Comparison of ENCODE assay signal across 21 mouse cellular contexts in the genomic region with DNA sequence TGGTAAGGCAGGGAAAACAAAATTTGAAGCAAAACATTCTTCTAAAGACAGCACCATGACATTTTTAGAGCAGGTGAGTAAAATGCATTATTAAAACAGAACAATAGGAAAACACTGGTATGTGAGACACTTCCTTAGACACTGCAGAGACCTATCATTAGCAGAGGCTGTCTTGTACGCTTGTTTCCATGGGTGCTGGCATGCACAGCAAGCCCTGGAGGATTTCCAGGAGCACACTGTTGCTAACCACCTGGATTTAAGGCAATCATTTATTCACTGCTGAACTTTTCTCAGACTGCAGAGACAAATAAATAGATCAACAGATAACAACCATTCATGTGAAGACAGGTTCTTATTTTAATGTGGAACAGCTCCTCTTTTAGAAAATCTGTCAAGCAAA.
DNase-seq lines count a peak whose midpoint lies in the region; ATAC-seq and TF ChIP-seq lines count a peak whose summit lies in the region.
"Had no signal": no experiment of that assay in that cellular context is flagged by ENCODE, and none has a peak within 500 bp of the region (broad histone marks: within the 10 kb centered on the region; RNA-seq: fewer than 3 reads in every experiment).

No protein-coding gene starts in this region.

- WGBS in limb, embryonic 14.5 days: 55% methylated on average over 1 of the region's 1 CpGs
- WGBS in limb, embryonic 10.5 days: 78% methylated on average over 1 of the region's 1 CpGs
- WGBS in embryonic facial prominence, embryonic 14.5 days: 32% methylated on average over 1 of the region's 1 CpGs
- WGBS in hindbrain, embryonic 14.5 days: 47% methylated on average over 1 of the region's 1 CpGs

- H3K27ac ChIP-seq in limb, embryonic 14.5 days (replicated peaks; ENCODE audit: low read depth, low read length): no peak overlapping the region
- no peak overlapping the region for H3K27ac ChIP-seq in limb, embryonic 10.5 days
- H3K27ac ChIP-seq in embryonic facial prominence, embryonic 14.5 days (replicated peaks; ENCODE audit: low read depth, low read length): no peak overlapping the region
- no peak overlapping the region for H3K27ac ChIP-seq in hindbrain, embryonic 14.5 days
- H3K27ac ChIP-seq: embryonic facial prominence, embryonic 15.5 days; gastrocnemius, adult 2 months; hindbrain, embryonic 12.5 days; intestine, embryonic 15.5 days had no signal

- no peak overlapping the region for H3K4me2 ChIP-seq in limb, embryonic 14.5 days (replicated peaks; ENCODE audit: low read depth, low read length, severe bottlenecking)
- no peak overlapping the region for H3K4me2 ChIP-seq in embryonic facial prominence, embryonic 14.5 days (ENCODE audit: low read depth, low read length)
- no peak overlapping the region for H3K4me2 ChIP-seq in hindbrain, embryonic 14.5 days (replicated peaks)
- H3K4me2 ChIP-seq: embryonic facial prominence, embryonic 15.5 days; heart, embryonic 11.5 days; hindbrain, embryonic 12.5 days; intestine, embryonic 15.5 days had no signal

- H3K27me3 ChIP-seq in limb, embryonic 14.5 days (ENCODE audit: control insufficient read depth, insufficient read depth, low read length): no peaks in the 10 kb centered on the region
- no peaks in the 10 kb centered on the region for H3K27me3 ChIP-seq in limb, embryonic 10.5 days (ENCODE audit: low read depth, poor library complexity, severe bottlenecking)
- no peaks in the 10 kb centered on the region for H3K27me3 ChIP-seq in embryonic facial prominence, embryonic 14.5 days (replicated peaks; ENCODE audit: control insufficient read depth, insufficient read depth, low read length)
- no peaks in the 10 kb centered on the region for H3K27me3 ChIP-seq in hindbrain, embryonic 14.5 days (ENCODE audit: control insufficient read depth, insufficient read depth, low read length)
- H3K27me3 ChIP-seq: CH12.LX; embryonic facial prominence, embryonic 15.5 days; hindbrain, embryonic 12.5 days; intestine, embryonic 15.5 days had no signal

- ATAC-seq in limb, embryonic 14.5 days (ENCODE audit: low FRiP score, low read depth): no peak
- peak; percentile 55; the same call in 1 of the 2 replicates for ATAC-seq in embryonic facial prominence, embryonic 14.5 days (ENCODE audit: low read depth)
- no peak for ATAC-seq in hindbrain, embryonic 14.5 days (ENCODE audit: low FRiP score)
- ATAC-seq: forebrain, embryonic 14.5 days; forebrain, postnatal 0 days; hindbrain, embryonic 16.5 days; intestine, embryonic 15.5 days; Patski had no signal

- no peaks in the 10 kb centered on the region for H3K4me1 ChIP-seq in limb, embryonic 14.5 days (ENCODE audit: control insufficient read depth, insufficient read depth, low read length)
- H3K4me1 ChIP-seq in limb, embryonic 10.5 days: no peaks in the 10 kb centered on the region
- no peaks in the 10 kb centered on the region for H3K4me1 ChIP-seq in embryonic facial prominence, embryonic 14.5 days (ENCODE audit: control insufficient read depth, insufficient read depth, low read length)
- no peaks in the 10 kb centered on the region for H3K4me1 ChIP-seq in hindbrain, embryonic 14.5 days (replicated peaks; ENCODE audit: control insufficient read depth, insufficient read depth, low read length)
- H3K4me1 ChIP-seq: embryonic facial prominence, embryonic 15.5 days; hindbrain, embryonic 12.5 days; intestine, embryonic 15.5 days had no signal

- peak; percentile 6 for DNase-seq in cerebellum, adult 11-12 months
- no peak for DNase-seq in cerebellum, adult 8-10 months
- peak; percentile 14 to 41 for DNase-seq in cerebellum, postnatal 14 days
- no peak for DNase-seq in cerebellum, postnatal 4 days (ENCODE audit: low spot score in 2 of 2)
- peak; percentile 13 for DNase-seq in limb, embryonic 14.5 days (ENCODE audit: low spot score)
- DNase-seq in limb, embryonic 10.5 days (ENCODE audit: low spot score): no peak
- peak; percentile 57 for DNase-seq in embryonic facial prominence, embryonic 14.5 days (ENCODE audit: low spot score)
- DNase-seq in hindbrain, embryonic 14.5 days (ENCODE audit: low spot score): no peak
- DNase-seq: forebrain, postnatal 0 days; gastrocnemius, adult 2 months; gastrocnemius, postnatal 14 days; kidney, adult 11 months had no signal

- no peak overlapping the region for H3K4me3 ChIP-seq in limb, embryonic 14.5 days (replicated peaks; ENCODE audit: low read length)
- H3K4me3 ChIP-seq in limb, embryonic 10.5 days: no peak overlapping the region
- H3K4me3 ChIP-seq in embryonic facial prominence, embryonic 14.5 days (ENCODE audit: low read depth, low read length): no peak overlapping the region
- no peak overlapping the region for H3K4me3 ChIP-seq in hindbrain, embryonic 14.5 days (replicated peaks; ENCODE audit: low read length)
- H3K4me3 ChIP-seq: embryonic facial prominence, embryonic 15.5 days; gastrocnemius, adult 2 months; hindbrain, embryonic 12.5 days; intestine, embryonic 15.5 days had no signal

- no peaks in the 10 kb centered on the region for H3K36me3 ChIP-seq in limb, embryonic 14.5 days (ENCODE audit: control insufficient read depth, insufficient read depth, low read length)
- no peaks in the 10 kb centered on the region for H3K36me3 ChIP-seq in limb, embryonic 10.5 days
- no peaks in the 10 kb centered on the region for H3K36me3 ChIP-seq in embryonic facial prominence, embryonic 14.5 days (ENCODE audit: control insufficient read depth, insufficient read depth, low read length)
- no peaks in the 10 kb centered on the region for H3K36me3 ChIP-seq in hindbrain, embryonic 14.5 days (replicated peaks; ENCODE audit: control insufficient read depth, insufficient read depth)
- H3K36me3 ChIP-seq: embryonic facial prominence, embryonic 15.5 days; G1E; hindbrain, embryonic 12.5 days; intestine, embryonic 15.5 days had no signal

- H3K9me3 ChIP-seq in limb, embryonic 14.5 days (ENCODE audit: control insufficient read depth, low read length): no peaks in the 10 kb centered on the region
- no peaks in the 10 kb centered on the region for H3K9me3 ChIP-seq in limb, embryonic 10.5 days (replicated peaks)
- no peaks in the 10 kb centered on the region for H3K9me3 ChIP-seq in embryonic facial prominence, embryonic 14.5 days (ENCODE audit: control insufficient read depth, low read length)
- no peaks in the 10 kb centered on the region for H3K9me3 ChIP-seq in hindbrain, embryonic 14.5 days (ENCODE audit: control insufficient read depth, low read length)
- H3K9me3 ChIP-seq: embryonic facial prominence, embryonic 15.5 days; G1E; hindbrain, embryonic 12.5 days; intestine, embryonic 15.5 days had no signal

- no peak for TF ChIP-seq POLR2A in limb, embryonic 14.5 days (IDR thresholded peaks at IDR 0.05; ENCODE audit: borderline replicate concordance, extremely low read depth, insufficient read depth, insufficient read length)

- H3K9ac ChIP-seq in limb, embryonic 14.5 days (ENCODE audit: low read depth, low read length, severe bottlenecking): no peak overlapping the region
- no peak overlapping the region for H3K9ac ChIP-seq in embryonic facial prominence, embryonic 14.5 days (ENCODE audit: low read depth, low read length)
- no peak overlapping the region for H3K9ac ChIP-seq in hindbrain, embryonic 14.5 days
- H3K9ac ChIP-seq: embryonic facial prominence, embryonic 15.5 days; forebrain, postnatal 0 days; hindbrain, embryonic 12.5 days; intestine, embryonic 15.5 days had no signal

Comparison
In these comparisons a context has a peak if more than half of its experiments do, and no peak if none do; other contexts are left out.
1. DNase-seq: peak in cerebellum, adult 11-12 months (single experiment), cerebellum, postnatal 14 days (2 of 2), limb, embryonic 14.5 days (single experiment) and embryonic facial prominence, embryonic 14.5 days (single experiment); none in cerebellum, adult 8-10 months (single experiment), cerebellum, postnatal 4 days (0 of 2), limb, embryonic 10.5 days (single experiment) and hindbrain, embryonic 14.5 days (single experiment).